Comparison of ENCODE assay signal across 8 mouse cellular contexts in the genomic region with DNA sequence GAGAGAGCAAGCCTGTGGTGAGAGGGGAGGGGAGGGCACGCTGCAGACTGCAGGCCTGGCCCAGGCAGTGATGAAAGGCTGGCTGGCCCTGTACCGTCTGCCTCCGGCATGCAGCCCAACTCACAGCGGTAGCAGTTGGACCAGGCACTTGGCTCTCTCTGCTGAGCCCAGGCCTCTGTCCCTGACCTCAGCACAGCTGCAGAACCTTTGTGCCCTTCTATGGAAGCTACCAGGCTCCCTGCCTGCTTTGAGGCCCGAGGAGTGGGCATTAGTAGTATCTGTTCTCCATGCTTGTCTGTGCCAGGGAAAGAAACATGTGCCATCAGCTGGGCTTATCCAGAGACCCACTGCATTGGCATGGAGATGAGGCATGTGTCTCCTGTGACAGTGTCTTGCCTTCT.
DNase-seq lines count a peak whose midpoint lies in the region; ATAC-seq lines count a peak whose summit lies in the region.

No protein-coding gene starts in this region.

- H3K9ac ChIP-seq in forebrain, embryonic 12.5 days = 0 out of 2 replicates have a peak overlapping the region, but pooled peaks have one; percentile 21
- no peak overlapping the region for H3K9ac ChIP-seq in heart, embryonic 15.5 days

- peak; percentile 32 for DNase-seq in NIH3T3 (ENCODE audit: low read depth)
- DNase-seq in adrenal gland, postnatal 25 days = peak; percentile 58
- DNase-seq in left cerebral cortex, postnatal 25 days (ENCODE audit: low spot score in 2 of 2) = peak; percentile 27 to 53
- DNase-seq in testis, postnatal 10 days (ENCODE audit: low spot score) = peak; percentile 53
- no peak for DNase-seq in thymus, postnatal 4 days
- DNase-seq in thymus, postnatal 25 days = no peak

- intact Hi-C loops in left cerebral cortex, postnatal 25 days (cut with DNase I) = no loop called here

- 53% methylated on average over 5 of the region's 5 CpGs for WGBS in forebrain, embryonic 12.5 days
- 34% methylated on average over 5 of the region's 5 CpGs for WGBS in heart, embryonic 15.5 days

- H3K4me3 ChIP-seq in forebrain, embryonic 12.5 days (replicated peaks) = no peak overlapping the region
- no peak overlapping the region for H3K4me3 ChIP-seq in heart, embryonic 15.5 days

- no peaks in the 10 kb centered on the region for H3K27me3 ChIP-seq in forebrain, embryonic 12.5 days
- H3K27me3 ChIP-seq in heart, embryonic 15.5 days = no peaks in the 10 kb centered on the region

- H3K4me1 ChIP-seq in forebrain, embryonic 12.5 days = peaks cover 10% of the 10 kb centered on the region
- no peaks in the 10 kb centered on the region for H3K4me1 ChIP-seq in heart, embryonic 15.5 days (replicated peaks)

- no peak overlapping the region for H3K4me2 ChIP-seq in forebrain, embryonic 12.5 days
- no peak overlapping the region for H3K4me2 ChIP-seq in heart, embryonic 15.5 days

- H3K36me3 ChIP-seq in forebrain, embryonic 12.5 days (replicated peaks) = no peaks in the 10 kb centered on the region
- no peaks in the 10 kb centered on the region for H3K36me3 ChIP-seq in heart, embryonic 15.5 days

- H3K9me3 ChIP-seq in forebrain, embryonic 12.5 days = no peaks in the 10 kb centered on the region
- no peaks in the 10 kb centered on the region for H3K9me3 ChIP-seq in heart, embryonic 15.5 days (replicated peaks)

- no peak overlapping the region for H3K27ac ChIP-seq in forebrain, embryonic 12.5 days
- H3K27ac ChIP-seq in heart, embryonic 15.5 days = no peak overlapping the region

- no peak for ATAC-seq in forebrain, embryonic 12.5 days (ENCODE audit: low FRiP score)
- ATAC-seq in heart, embryonic 15.5 days (replicated peaks; ENCODE audit: insufficient number of reproducible peaks, insufficient read depth, low FRiP score, low read depth) = 0 out of 2 replicates have a peak, but pooled peaks have one; percentile 48

Comparison
In these comparisons a context has a peak if more than half of its experiments do, and no peak if none do; other contexts are left out.
1. DNase-seq: peak in NIH3T3 (single experiment), adrenal gland, postnatal 25 days (single experiment), left cerebral cortex, postnatal 25 days (2 of 2) and testis, postnatal 10 days (single experiment); none in thymus, postnatal 4 days (single experiment) and thymus, postnatal 25 days (single experiment).